Mouse (Mus musculus) stomach, embryonic 14.5 days (tissue): Measurements from ENCODE around the gene Zfp599. TPM values are rescaled to one million over a fixed set of nuclear protein-coding genes. Genes with fewer than 3 reads are reported as not detected.
A peak's percentile ranks its signal among the peaks of the same experiment; 100 is the strongest.

ENCODE experiments used
- ATAC-seq: fragments of 200-750 bp; cut with Nextera tagmentation; 2 replicates; pipeline ENCODE4 v1.8.0; 2017; ENCODE audit warnings: low read depth, moderate TSS enrichment; ENCODE audit not compliant: insufficient number of reproducible peaks, insufficient read depth, low FRiP score
- H3K27ac ChIP-seq: fragments of 300-500 bp; sonication (generic); 2 replicates; pipeline ENCODE4 v1.5.1; 2014; ENCODE audit warnings: mild to moderate bottlenecking, low read length, moderate library complexity, mixed read lengths
- H3K27me3 ChIP-seq: fragments of 300-500 bp; sonication (generic); 2 replicates; pipeline ENCODE4 v1.6.1; 2014; ENCODE audit warnings: low read length, control low read depth, mixed read lengths; ENCODE audit not compliant: control insufficient read depth, insufficient read depth
- H3K36me3 ChIP-seq: fragments of 300-500 bp; sonication (generic); 2 replicates; pipeline ENCODE4 v1.6.1; 2014; ENCODE audit warnings: mild to moderate bottlenecking, control low read depth, low read length, moderate library complexity, mixed read lengths; ENCODE audit not compliant: control insufficient read depth, insufficient read depth
- H3K4me1 ChIP-seq: fragments of 300-500 bp; sonication (generic); 2 replicates; pipeline ENCODE4 v1.6.1; 2014; ENCODE audit warnings: low read length, control low read depth, mixed read lengths; ENCODE audit not compliant: control insufficient read depth, insufficient read depth
- H3K4me2 ChIP-seq: fragments of 300-500 bp; sonication (generic); replicated peaks from 2 replicates; pipeline ENCODE4 v1.6.1; 2014; ENCODE audit warnings: low read depth, low read length, control low read depth
- H3K4me3 ChIP-seq: fragments of 300-500 bp; sonication (generic); 2 replicates; pipeline ENCODE4 v1.5.1; 2014; ENCODE audit warnings: low read depth, low read length, control low read depth
- H3K9ac ChIP-seq: fragments of 300-500 bp; sonication (generic); replicated peaks from 2 replicates; pipeline ENCODE4 v1.6.1; 2014; ENCODE audit warnings: low read depth, mild to moderate bottlenecking, control low read depth, low read length, moderate library complexity, mixed read lengths
- H3K9me3 ChIP-seq: fragments of 300-500 bp; sonication (generic); 2 replicates; pipeline ENCODE4 v1.6.1; 2016; ENCODE audit warnings: low read depth, low read length, control low read depth; ENCODE audit not compliant: control insufficient read depth
- WGBS: fragments of 180-500 bp; shearing (Covaris S2); extraction: QIAGEN DNeasy Blood & Tissue Kit; methylation state at CpG from one replicate; pipeline ENCODE4 v1.1.7; 2014; 5-methylcytosine and 5-hydroxymethylcytosine counted together
- polyA plus RNA-seq: library from polyadenylated mRNA; unstranded; fragments of >200 nt; fragmentation: Nextera tagmentation; extraction: Ambion mirVana; gene quantifications from 2 replicates; pipeline ENCODE4 v1.2.1, GENCODE M21; 2014

Zfp599 gene
- polyA plus RNA-seq, 1 experiment from 2014 or later, result 5.4 TPM

GRCm38 (mm10) chr9:22261594-22261993 lies 1.9 kb upstream of the Zfp599 start:
- no peak overlapping the region for H3K4me3 ChIP-seq
- H3K9me3 ChIP-seq, result no peaks in the 10 kb centered on the region
- WGBS, result 72% methylated on average over 1 of the region's 1 CpGs
- no peaks in the 10 kb centered on the region for H3K36me3 ChIP-seq
- H3K9ac ChIP-seq, result no peak overlapping the region
- no peak for ATAC-seq
- H3K4me1 ChIP-seq, result no peaks in the 10 kb centered on the region
- H3K27me3 ChIP-seq, result no peaks in the 10 kb centered on the region
- no peak overlapping the region for H3K4me2 ChIP-seq
- no peak overlapping the region for H3K27ac ChIP-seq

GRCm38 (mm10) chr9:22260092-22260422 lies 362 bp upstream of the Zfp599 start:
- Histone ChIP-seq H3K36me3 (no peaks in the 10 kb centered on the region), H3K9ac (no peak overlapping the region), H3K4me1 (no peaks in the 10 kb centered on the region), H3K27ac (no peak overlapping the region), H3K4me3 (peak overlapping the region; percentile 59), H3K27me3 (no peaks in the 10 kb centered on the region), H3K4me2 (peak overlapping the region; percentile 69), H3K9me3 (peaks cover 8% of the 10 kb centered on the region; the same call in 1 of the 2 replicates)
- 26% methylated on average over 3 of the region's 3 CpGs for WGBS
- ATAC-seq, result no peak

- peak overlapping the region; percentile 59 for H3K4me3 ChIP-seq
- H3K9ac ChIP-seq, result no peak overlapping the region
- peaks cover 14% of the 10 kb centered on the region; the same call in 1 of the 2 replicates for H3K9me3 ChIP-seq
- ATAC-seq, result no peak
- H3K36me3 ChIP-seq, result peaks cover 5% of the 10 kb centered on the region; the same call in 1 of the 2 replicates
- H3K27ac ChIP-seq, result no peak overlapping the region
- no peaks in the 10 kb centered on the region for H3K27me3 ChIP-seq
- 83% methylated on average over 8 of the region's 8 CpGs for WGBS
- peak overlapping the region; percentile 69 for H3K4me2 ChIP-seq
- no peaks in the 10 kb centered on the region for H3K4me1 ChIP-seq
Observed at GRCm38 (mm10) chr9:22258784-22259183, 911 bp downstream of the Zfp599 start.

- Histone ChIP-seq H3K4me3 (no peak overlapping the region), H3K4me1 (no peaks in the 10 kb centered on the region), H3K9ac (no peak overlapping the region), H3K27ac (no peak overlapping the region), H3K9me3 (peaks cover 17% of the 10 kb centered on the region; the same call in 1 of the 2 replicates), H3K27me3 (no peaks in the 10 kb centered on the region), H3K36me3 (peaks cover 17% of the 10 kb centered on the region), H3K4me2 (no peak overlapping the region)
- no peak for ATAC-seq
- 95% methylated on average over 4 of the region's 4 CpGs for WGBS
Observed at GRCm38 (mm10) chr9:22256579-22256978, 3.1 kb downstream of the Zfp599 start.

GRCm38 (mm10) chr9:22244242-22244641 lies 15.5 kb downstream of the Zfp599 start:
- no peaks in the 10 kb centered on the region for H3K4me1 ChIP-seq
- peaks cover 23% of the 10 kb centered on the region; the same call in 1 of the 2 replicates for H3K9me3 ChIP-seq
- no peak overlapping the region for H3K4me3 ChIP-seq
- H3K27ac ChIP-seq, result no peak overlapping the region
- no peak overlapping the region for H3K9ac ChIP-seq
- H3K36me3 ChIP-seq, result peaks cover 41% of the 10 kb centered on the region
- 93% methylated on average over 2 of the region's 2 CpGs for WGBS
- ATAC-seq, result no peak
- H3K4me2 ChIP-seq, result no peak overlapping the region
- H3K27me3 ChIP-seq, result no peaks in the 10 kb centered on the region

GRCm38 (mm10) chr9:22240001-22240400 lies 19.7 kb downstream of the Zfp599 start:
- Histone ChIP-seq H3K4me2 (no peak overlapping the region), H3K4me3 (no peak overlapping the region), H3K27me3 (no peaks in the 10 kb centered on the region), H3K9me3 (peaks cover 6% of the 10 kb centered on the region; the same call in 1 of the 2 replicates), H3K36me3 (peaks cover 60% of the 10 kb centered on the region), H3K9ac (no peak overlapping the region), H3K4me1 (no peaks in the 10 kb centered on the region), H3K27ac (no peak overlapping the region)
- 97% methylated on average over 4 of the region's 4 CpGs for WGBS
- ATAC-seq, result no peak

GRCm38 (mm10) chr9:22230556-22230955 lies 29.1 kb downstream of the Zfp599 start:
- Histone ChIP-seq H3K4me3 (no peak overlapping the region), H3K9ac (no peak overlapping the region), H3K36me3 (peaks cover 6% of the 10 kb centered on the region; the same call in 1 of the 2 replicates), H3K27me3 (no peaks in the 10 kb centered on the region), H3K4me2 (no peak overlapping the region), H3K9me3 (no peaks in the 10 kb centered on the region; the same call in 1 of the 2 replicates), H3K27ac (no peak overlapping the region), H3K4me1 (no peaks in the 10 kb centered on the region; the same call in 1 of the 2 replicates)
- no peak for ATAC-seq

- Histone ChIP-seq H3K27ac (no peak overlapping the region), H3K27me3 (no peaks in the 10 kb centered on the region), H3K4me3 (no peak overlapping the region), H3K4me1 (no peaks in the 10 kb centered on the region; the same call in 1 of the 2 replicates), H3K36me3 (peaks cover 3% of the 10 kb centered on the region; the same call in 1 of the 2 replicates), H3K4me2 (no peak overlapping the region), H3K9me3 (no peaks in the 10 kb centered on the region; the same call in 1 of the 2 replicates), H3K9ac (no peak overlapping the region)
- 68% methylated on average over 3 of the region's 3 CpGs for WGBS
- ATAC-seq, result no peak
Observed at GRCm38 (mm10) chr9:22230061-22230460, 29.6 kb downstream of the Zfp599 start.

- WGBS, result 77% methylated on average over 7 of the region's 7 CpGs
- Histone ChIP-seq H3K9ac (no peak overlapping the region), H3K27ac (no peak overlapping the region), H3K36me3 (no peaks in the 10 kb centered on the region), H3K27me3 (no peaks in the 10 kb centered on the region), H3K4me3 (no peak overlapping the region), H3K9me3 (no peaks in the 10 kb centered on the region; the same call in 1 of the 2 replicates), H3K4me2 (no peak overlapping the region), H3K4me1 (no peaks in the 10 kb centered on the region; the same call in 1 of the 2 replicates)
- ATAC-seq, result no peak
Observed at GRCm38 (mm10) chr9:22229386-22230026, 30.2 kb downstream of the Zfp599 start.
